Mouse (Mus musculus): Measurements from ENCODE around the gene Sun1.

Gene Sun1

DNA sequence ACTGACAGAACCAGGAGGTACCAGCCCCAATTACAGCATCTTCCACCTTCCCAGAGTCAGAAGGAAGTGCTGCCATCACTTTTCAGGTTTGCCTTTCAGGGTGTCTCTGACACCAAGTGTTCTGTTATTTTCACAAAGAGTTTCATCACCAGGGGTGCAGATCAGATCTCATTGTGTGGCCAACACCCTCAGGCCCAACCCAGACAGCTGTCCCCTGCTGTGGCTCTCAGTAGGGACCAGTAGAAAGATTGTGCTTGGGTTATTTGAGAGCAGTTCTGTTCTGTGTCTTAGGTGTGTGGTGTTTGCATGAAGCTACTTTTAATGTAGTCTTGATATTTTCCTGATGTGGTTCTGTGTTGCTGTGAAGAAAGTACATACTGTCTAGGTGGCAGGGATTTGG, 7.7 kb downstream of the Sun1 start:
- no peak for DNase-seq (ENCODE audit: low read depth)

GRCm38 (mm10) chr5:139208871-139209684, 8.6 kb downstream of the Sun1 start:
- DNase-seq (ENCODE audit: low read depth), result peak; percentile 18

DNA sequence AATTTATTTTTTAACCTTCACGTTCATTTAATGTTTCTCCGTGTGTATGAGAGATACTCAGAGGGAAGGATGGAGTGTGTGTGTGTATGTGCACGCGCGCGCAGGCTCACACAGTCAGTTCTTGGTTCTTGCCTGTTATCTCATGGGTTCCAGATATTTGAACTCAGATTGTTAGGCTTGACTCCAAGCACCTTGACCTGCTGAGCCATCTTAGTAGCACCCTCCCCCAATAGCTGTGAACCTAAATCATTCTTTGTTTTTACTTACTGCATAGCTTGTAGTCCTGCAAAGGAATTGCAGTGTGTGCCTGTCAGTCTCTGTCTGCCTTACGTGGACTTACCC, 9.2 kb downstream of the Sun1 start:
- no peak for DNase-seq (ENCODE audit: low read depth)

DNA sequence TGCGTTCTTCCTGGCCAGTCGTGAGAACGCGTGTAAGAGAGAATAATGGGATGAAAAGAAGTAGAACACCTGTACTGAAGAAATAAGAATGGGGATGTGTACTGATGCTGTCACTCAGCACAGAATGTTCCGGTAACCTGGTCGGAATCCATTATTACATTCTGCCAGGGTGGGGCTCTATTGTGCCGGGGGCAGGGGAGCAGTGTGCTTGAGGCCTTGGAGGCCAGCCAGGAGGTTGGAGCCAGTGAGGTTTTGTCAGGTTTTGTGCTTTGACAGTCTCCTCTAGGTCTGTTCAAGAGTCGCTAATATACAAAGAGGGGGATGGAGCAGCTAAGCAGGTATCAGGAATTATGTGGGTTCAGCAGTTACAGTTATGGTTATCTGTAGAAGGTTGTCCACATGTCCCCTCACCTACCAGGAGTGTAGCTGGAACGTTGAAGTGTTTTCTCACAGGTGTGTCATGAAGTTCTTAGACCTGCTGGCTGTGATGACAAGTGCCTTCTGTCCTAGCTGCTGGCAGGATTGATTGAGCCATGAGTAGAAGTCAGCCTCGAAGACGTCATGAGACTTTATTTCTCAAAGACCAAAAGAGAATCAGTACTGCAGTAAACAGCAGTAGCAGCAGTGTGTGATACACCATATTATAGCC, 11.4 kb downstream of the Sun1 start:
- DNase-seq (ENCODE audit: low read depth), result no peak

DNA sequence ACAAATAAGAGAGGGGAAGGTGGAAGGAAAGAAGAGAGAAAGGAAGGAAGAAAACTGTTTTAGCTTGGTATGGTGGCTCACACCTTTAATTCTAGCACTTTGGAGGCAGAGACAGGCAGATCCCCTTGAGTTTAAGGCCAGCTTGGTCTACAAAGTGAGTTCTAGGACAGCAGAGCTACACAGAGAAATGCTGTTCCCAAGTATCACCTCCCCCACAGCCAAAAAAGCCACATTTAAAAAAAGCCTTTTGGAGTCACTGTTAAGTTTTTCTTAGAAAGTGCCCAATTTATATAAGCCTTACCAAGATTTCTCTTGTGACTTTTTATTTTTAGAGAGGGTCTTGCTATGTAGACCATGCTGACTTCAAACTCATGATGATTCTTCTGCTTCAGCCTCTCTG, 13.9 kb downstream of the Sun1 start:
- DNase-seq (ENCODE audit: low read depth), result no peak

DNA sequence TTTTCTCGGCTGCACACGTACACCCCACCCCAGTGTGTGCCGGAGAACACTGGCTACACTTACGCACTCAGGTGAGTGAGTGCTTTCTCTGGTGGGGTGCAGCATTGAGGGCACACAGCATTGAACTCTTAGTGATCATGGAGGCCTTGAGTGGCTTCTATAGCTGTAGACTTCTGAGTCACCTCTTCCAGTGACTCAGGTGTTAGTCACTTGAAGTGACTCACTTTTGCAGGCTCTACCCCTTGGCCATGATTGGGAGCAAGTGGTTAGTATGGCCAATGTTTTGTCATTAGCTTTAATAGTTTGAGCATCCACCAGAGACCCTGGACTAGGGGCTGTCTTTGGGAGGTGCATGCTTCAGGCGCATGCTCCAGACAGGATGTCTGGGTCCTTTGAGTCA, 14.7 kb downstream of the Sun1 start:
- DNase-seq (ENCODE audit: low read depth), result peak; percentile 80

DNA sequence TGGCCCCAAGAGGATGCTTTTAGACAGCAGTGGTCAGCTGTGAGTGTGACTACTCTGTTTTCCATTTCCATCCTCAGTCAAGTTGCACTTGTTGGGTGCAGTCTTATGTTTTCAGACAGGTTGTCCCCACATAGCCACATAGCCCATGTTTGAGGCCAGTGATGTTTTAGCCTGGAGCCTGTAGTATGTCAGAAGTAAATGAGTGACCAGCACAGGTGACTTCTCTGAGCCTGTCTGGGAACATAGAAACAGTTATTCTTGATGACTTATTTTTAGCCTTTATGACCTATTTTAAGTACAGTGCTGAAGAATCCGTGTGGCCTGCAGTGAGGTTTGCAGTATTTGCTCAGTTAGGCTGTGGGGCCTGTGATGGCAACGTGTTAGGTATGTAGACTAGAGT, 15.7 kb downstream of the Sun1 start:
- no peak for DNase-seq (ENCODE audit: low read depth)

DNA sequence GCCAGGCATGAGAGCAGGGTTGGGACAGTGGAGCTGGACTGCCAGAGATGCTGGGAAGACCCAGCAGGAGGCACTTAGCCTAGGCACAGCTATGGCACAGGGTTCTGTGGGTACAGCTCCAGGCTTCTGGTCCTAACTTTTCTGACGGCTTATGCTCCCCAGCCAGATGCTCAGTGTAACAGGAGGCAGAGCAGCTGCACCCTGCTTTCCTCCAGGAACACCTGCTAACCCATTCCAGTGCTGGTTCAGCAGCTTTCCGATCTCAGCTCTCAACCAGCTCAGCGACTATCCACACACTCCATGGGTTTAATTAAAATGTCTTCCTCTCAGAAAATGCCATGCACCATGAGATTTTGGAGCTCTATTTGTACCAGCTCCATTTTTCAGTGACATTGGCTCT, 16.3 kb downstream of the Sun1 start:
- DNase-seq (ENCODE audit: low read depth), result no peak

DNA sequence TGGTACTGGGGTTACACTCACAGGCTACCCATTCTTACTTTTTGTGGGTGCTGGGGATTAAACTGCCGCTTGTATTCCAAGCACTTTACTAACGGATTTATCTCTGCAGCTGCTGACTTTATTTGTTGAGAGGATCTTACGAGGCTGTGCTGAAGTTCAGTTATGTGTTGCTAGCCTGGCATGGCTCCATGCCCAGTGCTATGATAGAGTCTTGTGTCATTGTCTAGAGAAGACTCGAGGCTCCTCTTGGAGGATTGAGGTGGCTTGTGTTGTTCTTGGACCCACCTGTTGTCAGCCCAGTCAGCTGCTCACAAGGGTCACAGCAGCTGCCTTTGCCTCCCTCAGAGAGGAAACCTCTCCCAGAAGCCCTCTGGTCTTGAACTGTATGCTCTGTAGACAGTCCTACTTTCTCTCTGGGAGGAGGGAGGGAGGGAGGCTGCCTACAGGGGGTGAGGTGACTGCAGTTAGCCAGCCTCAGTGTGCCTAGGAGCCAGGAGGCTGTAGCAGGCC, 19.6 kb downstream of the Sun1 start:
- DNase-seq (ENCODE audit: low read depth), result no peak

- no peak for DNase-seq (ENCODE audit: low read depth)
These were observed 20.2 kb downstream of the Sun1 start for GRCm38 (mm10) chr5:139220610-139221009.

DNA sequence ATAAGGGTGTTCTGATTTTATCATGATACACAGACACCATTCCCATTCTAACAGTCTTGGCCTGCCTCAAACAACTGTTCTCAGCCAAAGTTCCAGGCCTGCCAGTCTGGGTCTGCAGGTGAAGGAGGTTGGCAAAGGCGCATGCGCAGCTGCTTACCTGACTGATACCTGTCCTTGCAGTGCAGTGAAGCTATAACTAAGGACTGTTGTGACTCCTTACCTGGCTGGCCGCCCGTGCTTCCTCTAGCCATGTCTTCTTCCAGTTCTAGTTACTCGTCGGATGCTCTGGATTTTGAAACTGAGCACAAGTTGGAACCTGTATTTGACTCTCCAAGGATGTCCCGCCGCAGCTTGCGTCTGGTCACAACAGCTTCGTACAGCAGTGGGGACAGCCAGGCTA, 22.9 kb downstream of the Sun1 start:
- DNase-seq (ENCODE audit: low read depth), result no peak

DNA sequence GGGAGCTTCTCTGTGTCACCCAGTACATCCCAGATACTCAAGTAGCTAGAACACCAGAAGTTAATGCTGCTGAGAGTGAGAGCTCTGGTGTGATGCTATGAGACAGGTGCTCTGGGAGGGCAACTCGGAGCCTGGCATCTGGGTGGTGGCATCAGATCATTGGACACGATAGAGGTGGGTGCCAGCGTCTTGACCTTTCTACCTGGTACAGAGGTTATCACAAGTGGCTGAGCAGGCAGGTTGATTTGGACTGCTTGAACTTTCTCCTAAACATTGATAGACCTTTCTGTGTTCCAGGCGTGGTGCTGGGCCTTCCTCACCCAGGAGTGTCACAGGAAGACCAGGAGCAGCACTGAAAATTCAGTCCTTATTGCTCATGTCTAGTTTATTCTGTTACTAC, 26.8 kb downstream of the Sun1 start:
- DNase-seq (ENCODE audit: low read depth), result no peak

DNA sequence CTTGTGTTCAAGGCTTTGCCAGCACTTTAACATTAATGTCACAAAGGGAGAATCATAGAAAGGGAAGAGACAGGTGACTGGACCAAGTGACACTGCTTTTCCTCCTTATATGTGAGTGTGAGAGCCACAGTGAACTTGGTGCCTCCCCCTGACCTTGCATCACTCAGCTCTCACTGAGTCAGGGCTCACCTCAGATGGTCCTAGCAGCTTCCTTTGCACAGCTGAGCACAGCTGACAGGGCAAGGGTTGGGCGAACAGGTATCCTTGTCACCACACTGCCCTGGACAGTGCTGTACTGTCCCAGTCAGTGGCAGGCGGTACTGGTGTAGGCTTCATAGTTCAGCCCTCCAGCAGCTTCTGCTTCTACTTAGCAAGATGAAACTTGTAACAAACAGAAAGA, 27.2 kb downstream of the Sun1 start:
- DNase-seq (ENCODE audit: low read depth), result no peak

DNA sequence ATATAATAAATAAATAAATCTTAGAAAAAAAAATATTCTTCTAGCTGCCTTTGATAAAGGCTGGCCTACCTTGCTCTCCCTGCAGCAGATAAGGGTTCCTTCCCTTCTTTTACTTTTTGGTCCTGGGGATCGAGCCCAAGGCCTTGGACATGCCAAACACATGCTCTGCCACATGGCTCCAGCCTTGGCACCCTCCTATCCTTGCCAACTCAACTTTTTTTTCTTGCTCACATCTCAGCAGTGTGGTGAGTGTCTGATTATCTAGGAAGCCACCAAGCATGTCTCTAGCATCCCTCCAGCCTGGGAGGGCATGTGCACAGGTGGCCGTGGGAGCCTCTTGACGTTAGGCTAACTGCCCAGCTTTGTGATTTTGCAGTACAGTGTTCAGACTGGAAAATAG, 27.9 kb downstream of the Sun1 start:
- no peak for DNase-seq (ENCODE audit: low read depth)

DNA sequence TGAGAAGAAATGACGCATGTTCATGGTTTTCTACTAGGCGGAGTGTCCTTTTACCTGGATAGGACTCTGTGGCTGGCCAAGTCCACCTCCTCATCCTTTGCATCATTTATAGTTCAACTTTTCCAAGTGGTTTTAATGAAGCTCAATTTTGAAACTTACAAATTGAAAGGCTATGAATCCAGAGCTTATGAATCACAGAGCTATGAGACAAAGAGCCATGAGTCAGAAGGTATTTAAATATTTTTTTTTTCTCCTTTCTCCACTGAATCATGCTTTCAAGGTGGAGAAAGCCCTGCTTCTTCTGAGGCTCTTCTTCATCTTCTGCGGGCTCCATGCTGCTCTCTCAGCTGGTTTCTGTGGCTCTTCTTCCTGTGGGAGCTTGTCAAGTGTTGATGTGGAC, 29.3 kb downstream of the Sun1 start:
- DNase-seq (ENCODE audit: low read depth), result peak; percentile 56

DNA sequence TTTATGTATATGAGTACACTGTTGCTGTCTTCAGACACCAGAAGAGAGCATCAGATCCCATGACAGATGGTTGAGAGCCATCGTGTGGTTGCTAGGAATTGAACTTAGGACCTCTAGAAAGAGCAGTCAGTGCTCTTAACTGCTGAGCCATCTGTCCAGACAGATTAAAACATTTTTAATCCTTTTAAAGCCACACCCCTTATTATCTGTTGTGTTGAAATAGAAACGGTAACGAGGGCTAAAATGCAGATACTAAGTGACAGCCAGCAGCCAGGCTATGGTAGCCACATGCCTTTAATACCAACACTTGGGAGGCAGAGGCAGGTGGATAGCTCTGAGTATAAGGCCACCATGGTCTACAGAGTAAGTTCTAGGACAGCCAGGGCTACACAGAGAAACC, 31.6 kb downstream of the Sun1 start:
- DNase-seq (ENCODE audit: low read depth), result no peak

GRCm38 (mm10) chr5:139234423-139234822, 34.0 kb downstream of the Sun1 start:
- no peak for DNase-seq (ENCODE audit: low read depth)

GRCm38 (mm10) chr5:139237436-139237835, 37.0 kb downstream of the Sun1 start:
- DNase-seq (ENCODE audit: low read depth), result peak; percentile 56

- DNase-seq (ENCODE audit: low read depth), result no peak
These were observed 40.8 kb downstream of the Sun1 start for GRCm38 (mm10) chr5:139241022-139241761.

DNA sequence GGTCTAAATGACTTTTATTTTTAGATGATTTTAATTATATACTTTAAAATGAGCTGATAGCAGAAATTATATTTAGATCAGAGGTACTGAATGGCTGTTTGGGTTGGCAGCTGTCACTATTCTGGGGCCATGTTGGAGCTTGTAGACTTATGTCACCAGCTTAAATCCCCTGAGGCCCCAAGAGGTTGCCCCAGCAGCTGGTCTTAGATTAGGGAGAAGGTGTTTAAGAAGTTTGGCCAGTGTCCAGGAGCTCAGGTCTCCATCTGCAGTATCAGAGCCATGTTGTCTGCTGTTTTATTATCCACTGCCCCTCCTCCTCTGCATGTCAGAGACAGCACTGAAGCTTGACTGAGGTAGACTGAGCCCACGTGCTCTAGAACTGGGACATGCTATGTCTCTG, 42.9 kb downstream of the Sun1 start:
- no peak for DNase-seq (ENCODE audit: low read depth)

GRCm38 (mm10) chr5:139247767-139248166, 47.3 kb downstream of the Sun1 start:
- no peak for DNase-seq (ENCODE audit: low read depth)

- DNase-seq (ENCODE audit: low read depth), result no peak
These were observed 48.4 kb downstream of the Sun1 start for GRCm38 (mm10) chr5:139248846-139249245.

DNA sequence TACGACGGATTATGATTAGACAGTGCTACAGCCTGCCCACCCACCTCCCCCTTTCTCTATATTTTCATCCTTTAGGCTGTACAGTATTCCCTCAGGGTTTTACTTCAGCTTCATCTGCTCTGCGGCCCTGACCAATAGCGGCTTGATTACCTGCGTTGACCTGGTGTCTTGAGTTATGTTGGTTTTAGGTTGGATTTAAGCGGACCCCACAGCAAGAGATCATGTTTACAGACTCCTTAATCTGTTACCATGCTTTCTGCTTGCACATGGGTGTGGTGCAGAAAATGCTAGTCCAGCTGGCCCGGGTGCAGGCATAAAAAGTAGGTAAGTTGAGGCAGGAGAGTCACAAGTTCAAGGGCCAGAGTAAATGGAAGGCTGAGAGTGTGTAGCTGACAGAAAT, 50.8 kb downstream of the Sun1 start:
- DNase-seq (ENCODE audit: low read depth), result no peak
